Mouse (Mus musculus) embryonic facial prominence, embryonic 14.5 days (tissue): ENCODE results near the gene Gse1. TPM values are rescaled to one million over a fixed set of nuclear protein-coding genes. Genes with fewer than 3 reads are reported as not detected.
A peak's percentile ranks its signal among the peaks of the same experiment; 100 is the strongest.

Experiments used
- ATAC-seq: fragments of 200-750 bp; cut with Nextera tagmentation; 2 replicates; pipeline ENCODE4 v1.8.0; 2017; ENCODE audit warnings: low read depth, moderate number of reproducible peaks, moderate TSS enrichment
- DNase-seq: peaks from one replicate; pipeline ENCODE4 v3.0.0-alpha.2; 2015; ENCODE audit warnings: low spot score
- H3K27ac ChIP-seq: fragments of 300-500 bp; sonication (generic); replicated peaks from 2 replicates; pipeline ENCODE4 v1.5.1; 2014; ENCODE audit warnings: low read depth, mild to moderate bottlenecking, low read length, moderate library complexity
- H3K27me3 ChIP-seq: fragments of 300-500 bp; sonication (generic); replicated peaks from 2 replicates; pipeline ENCODE4 v1.6.1; 2014; ENCODE audit warnings: low read length; ENCODE audit not compliant: control insufficient read depth, insufficient read depth
- H3K36me3 ChIP-seq: fragments of 300-500 bp; sonication (generic); 2 replicates; pipeline ENCODE4 v1.6.1; 2014; ENCODE audit warnings: low read length, mixed read lengths; ENCODE audit not compliant: control insufficient read depth, insufficient read depth
- H3K4me1 ChIP-seq: fragments of 300-500 bp; sonication (generic); 2 replicates; pipeline ENCODE4 v1.6.1; 2014; ENCODE audit warnings: antibody characterized with exemption, low read length; ENCODE audit not compliant: control insufficient read depth, insufficient read depth
- H3K4me2 ChIP-seq: fragments of 300-500 bp; sonication (generic); 2 replicates; pipeline ENCODE4 v1.6.1; 2014; ENCODE audit warnings: low read depth, mild to moderate bottlenecking, low read length, moderate library complexity, mixed read lengths
- H3K4me3 ChIP-seq: fragments of 300-500 bp; sonication (generic); 2 replicates; pipeline ENCODE4 v1.5.1; 2014; ENCODE audit warnings: low read depth, mild to moderate bottlenecking, low read length
- H3K9ac ChIP-seq: fragments of 300-500 bp; sonication (generic); 2 replicates; pipeline ENCODE4 v1.6.1; 2014; ENCODE audit warnings: low read depth, mild to moderate bottlenecking, low read length, moderate library complexity, mixed read lengths
- H3K9me3 ChIP-seq: fragments of 300-500 bp; sonication (generic); 2 replicates; pipeline ENCODE4 v1.6.1; 2016; ENCODE audit warnings: low read length; ENCODE audit not compliant: control insufficient read depth
- WGBS: fragments of 180-500 bp; shearing (Covaris S2); extraction: QIAGEN DNeasy Blood & Tissue Kit; methylation state at CpG from one replicate; pipeline ENCODE4 v1.1.7; 2014; 5-methylcytosine and 5-hydroxymethylcytosine counted together
- polyA plus RNA-seq: library from polyadenylated mRNA; unstranded; fragments of >200 nt; fragmentation: Nextera tagmentation; extraction: Ambion mirVana; gene quantifications from 2 replicates; pipeline ENCODE4 v1.2.1, GENCODE M21; 2014

Gse1 gene
- polyA plus RNA-seq, 1 experiment from 2014 or later = 8.7 TPM

DNA sequence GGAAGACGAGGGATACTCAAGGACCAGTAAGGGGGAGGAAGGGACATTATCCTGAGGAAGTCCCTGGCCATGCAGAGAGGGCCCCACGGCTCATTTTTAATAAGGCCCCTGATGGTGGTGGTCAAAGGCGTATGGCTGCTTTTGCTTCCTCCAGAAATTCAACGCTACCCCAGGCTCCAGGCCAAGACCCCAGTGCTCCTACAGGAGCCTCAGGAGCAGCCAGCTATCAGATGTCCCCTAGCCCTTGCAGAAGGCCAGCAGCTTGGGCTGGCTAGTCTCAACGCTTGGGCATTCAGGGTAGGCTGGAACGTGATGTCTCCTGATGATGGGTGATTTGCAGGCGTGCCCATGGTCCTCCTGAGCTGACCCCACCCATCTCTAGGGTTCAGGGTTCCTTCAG, 204.2 kb downstream of the Gse1 start:
- peaks cover 20% of the 10 kb centered on the region for H3K4me1 ChIP-seq
- H3K27me3 ChIP-seq = no peaks in the 10 kb centered on the region
- H3K9ac ChIP-seq = no peak overlapping the region
- no peak overlapping the region for H3K27ac ChIP-seq
- no peaks in the 10 kb centered on the region for H3K36me3 ChIP-seq
- no peak overlapping the region for H3K4me2 ChIP-seq
- DNase-seq = no peak
- ATAC-seq = no peak
- H3K9me3 ChIP-seq = peaks cover 5% of the 10 kb centered on the region; the same call in 1 of the 2 replicates
- H3K4me3 ChIP-seq = no peak overlapping the region
- WGBS = 75% methylated on average over 7 of the region's 7 CpGs

DNA sequence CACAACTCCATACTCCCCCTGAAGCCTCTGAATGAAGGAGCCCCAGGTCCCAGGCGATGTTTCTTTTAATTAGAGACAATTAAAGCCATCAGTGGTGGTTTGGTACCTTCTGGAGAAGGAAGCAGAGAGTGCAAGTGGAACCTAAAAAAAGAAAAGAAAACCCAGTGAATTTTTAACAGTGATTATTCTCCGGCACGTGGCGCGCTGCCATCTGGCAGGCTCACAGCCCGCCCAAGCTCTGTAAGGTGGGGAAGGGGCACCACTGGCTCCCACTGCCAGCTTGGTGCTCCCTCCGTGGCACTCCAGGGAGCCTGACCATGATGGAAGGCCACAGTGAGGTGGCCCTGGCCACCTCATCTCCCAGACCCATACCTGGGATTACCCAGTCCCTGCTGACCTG, 204.9 kb downstream of the Gse1 start:
- H3K9me3 ChIP-seq = peaks cover 5% of the 10 kb centered on the region; the same call in 1 of the 2 replicates
- no peak overlapping the region for H3K27ac ChIP-seq
- H3K4me1 ChIP-seq = peaks cover 17% of the 10 kb centered on the region
- H3K9ac ChIP-seq = no peak overlapping the region
- no peaks in the 10 kb centered on the region for H3K36me3 ChIP-seq
- H3K4me2 ChIP-seq = no peak overlapping the region
- DNase-seq (no peak), ATAC-seq (no peak)
- WGBS = 86% methylated on average over 5 of the region's 7 CpGs
- no peak overlapping the region for H3K4me3 ChIP-seq
- H3K27me3 ChIP-seq = no peaks in the 10 kb centered on the region

DNA sequence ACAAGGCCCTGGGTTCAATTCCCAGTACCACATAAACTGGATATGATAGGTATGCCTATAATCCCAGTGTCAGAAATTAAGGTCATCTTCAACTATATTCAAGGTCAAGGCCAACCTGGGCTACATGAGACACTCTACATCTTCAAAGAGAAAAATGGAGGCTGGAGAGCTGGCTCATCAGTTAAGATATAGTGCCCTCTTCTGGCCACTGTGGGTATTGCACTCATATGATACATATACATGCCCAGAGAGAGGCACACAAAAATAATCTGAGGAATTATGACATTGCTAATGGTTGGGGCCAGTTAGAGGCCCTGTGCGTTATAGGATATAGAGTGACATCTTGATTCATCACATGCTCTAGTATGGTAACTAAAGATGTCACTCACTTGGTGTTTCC, 205.5 kb downstream of the Gse1 start:
- Histone ChIP-seq H3K36me3 (no peaks in the 10 kb centered on the region), H3K9ac (no peak overlapping the region), H3K4me1 (peaks cover 19% of the 10 kb centered on the region), H3K4me2 (no peak overlapping the region), H3K4me3 (no peak overlapping the region), H3K27me3 (no peaks in the 10 kb centered on the region), H3K27ac (no peak overlapping the region), H3K9me3 (peaks cover 5% of the 10 kb centered on the region; the same call in 1 of the 2 replicates)
- 91% methylated on average over 1 of the region's 1 CpGs for WGBS
- DNase-seq (no peak), ATAC-seq (no peak)

DNA sequence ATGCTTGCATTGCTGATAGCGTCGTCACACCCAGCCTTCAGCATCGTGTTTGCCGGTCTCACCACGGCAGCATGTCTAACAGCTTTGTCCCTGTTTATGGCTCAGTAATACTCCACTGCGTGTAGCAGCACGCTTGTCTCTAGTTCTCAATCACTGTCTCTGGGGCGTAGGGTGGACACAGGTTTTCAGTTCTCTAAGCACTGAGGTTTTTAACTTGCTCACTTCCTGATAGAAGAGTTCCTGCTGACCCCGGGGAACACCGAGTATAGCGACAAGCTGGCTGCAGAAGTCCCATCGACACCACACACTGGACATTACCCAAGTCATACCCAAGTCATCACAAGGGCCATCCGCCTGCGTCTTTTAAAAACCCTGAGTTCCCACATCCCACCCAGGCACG, 207.5 kb downstream of the Gse1 start:
- H3K4me2 ChIP-seq = no peak overlapping the region
- ATAC-seq (no peak), DNase-seq (no peak)
- H3K4me1 ChIP-seq = peaks cover 26% of the 10 kb centered on the region
- 95% methylated on average over 15 of the region's 15 CpGs for WGBS
- H3K36me3 ChIP-seq = no peaks in the 10 kb centered on the region
- H3K9me3 ChIP-seq = peaks cover 5% of the 10 kb centered on the region; the same call in 1 of the 2 replicates
- no peak overlapping the region for H3K4me3 ChIP-seq
- H3K27me3 ChIP-seq = no peaks in the 10 kb centered on the region
- no peak overlapping the region for H3K27ac ChIP-seq
- no peak overlapping the region for H3K9ac ChIP-seq

DNA sequence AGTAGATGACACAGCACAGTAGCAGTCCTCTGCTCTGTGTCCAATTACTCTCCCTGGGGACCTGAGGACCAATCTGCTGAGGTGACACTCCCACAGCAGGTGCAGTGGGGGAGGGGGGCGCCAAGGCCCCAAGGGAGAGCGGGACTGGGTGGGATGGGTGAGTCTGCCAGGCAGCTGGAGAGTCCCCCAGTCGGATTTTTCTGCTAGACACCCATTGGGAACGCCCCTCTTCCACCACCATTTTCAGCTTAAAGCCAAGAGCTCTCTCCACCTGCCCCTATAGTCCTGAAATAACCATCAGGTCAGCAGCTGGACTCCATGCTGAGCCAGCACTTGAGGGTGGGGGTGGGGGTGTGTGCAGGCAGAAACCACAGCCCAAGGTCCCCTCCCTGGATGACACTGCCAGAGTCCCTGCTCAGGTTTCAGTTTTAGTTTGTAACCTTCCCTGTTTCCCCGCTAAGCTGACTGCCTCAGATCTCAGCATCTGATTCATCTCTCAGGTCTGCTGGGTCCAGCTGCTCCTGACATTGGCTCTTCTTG, 208.3 kb downstream of the Gse1 start:
- H3K9me3 ChIP-seq = peaks cover 5% of the 10 kb centered on the region; the same call in 1 of the 2 replicates
- no peaks in the 10 kb centered on the region for H3K27me3 ChIP-seq
- no peak overlapping the region for H3K9ac ChIP-seq
- peaks cover 29% of the 10 kb centered on the region for H3K4me1 ChIP-seq
- 54% methylated on average over 5 of the region's 5 CpGs for WGBS
- no peak overlapping the region for H3K27ac ChIP-seq
- H3K4me3 ChIP-seq = no peak overlapping the region
- H3K4me2 ChIP-seq = no peak overlapping the region; the same call in 1 of the 2 replicates
- no peaks in the 10 kb centered on the region for H3K36me3 ChIP-seq
- DNase-seq (peak; percentile 59), ATAC-seq (peak; percentile 38; the same call in 1 of the 2 replicates)

DNA sequence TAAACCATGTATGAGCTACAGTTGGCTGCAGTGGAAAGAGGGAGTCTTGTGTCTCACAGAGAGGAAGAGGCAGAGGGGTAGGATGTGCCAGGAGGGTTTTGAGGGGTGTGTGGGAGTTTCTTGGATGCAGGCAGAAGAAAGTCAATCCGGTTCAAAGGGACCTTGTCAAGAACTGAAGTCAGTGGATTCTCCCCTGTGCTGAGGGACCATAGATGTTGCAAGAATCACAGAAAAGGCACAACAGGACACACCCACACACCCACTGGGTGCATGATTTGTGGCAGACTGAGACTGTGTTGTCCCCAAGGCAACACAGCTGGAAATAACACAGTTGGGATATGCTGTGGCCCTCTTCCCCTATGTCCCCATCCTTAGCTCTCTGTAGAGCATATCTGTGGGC, 209.0 kb downstream of the Gse1 start:
- H3K4me2 ChIP-seq = no peak overlapping the region
- no peaks in the 10 kb centered on the region for H3K27me3 ChIP-seq
- H3K36me3 ChIP-seq = no peaks in the 10 kb centered on the region
- H3K4me1 ChIP-seq = peaks cover 29% of the 10 kb centered on the region
- no peak overlapping the region; the same call in 1 of the 2 replicates for H3K27ac ChIP-seq
- WGBS = 65% methylated on average over 1 of the region's 1 CpGs
- H3K9ac ChIP-seq = no peak overlapping the region
- peaks cover 5% of the 10 kb centered on the region; the same call in 1 of the 2 replicates for H3K9me3 ChIP-seq
- H3K4me3 ChIP-seq = no peak overlapping the region
- ATAC-seq = no peak
- no peak for DNase-seq

DNA sequence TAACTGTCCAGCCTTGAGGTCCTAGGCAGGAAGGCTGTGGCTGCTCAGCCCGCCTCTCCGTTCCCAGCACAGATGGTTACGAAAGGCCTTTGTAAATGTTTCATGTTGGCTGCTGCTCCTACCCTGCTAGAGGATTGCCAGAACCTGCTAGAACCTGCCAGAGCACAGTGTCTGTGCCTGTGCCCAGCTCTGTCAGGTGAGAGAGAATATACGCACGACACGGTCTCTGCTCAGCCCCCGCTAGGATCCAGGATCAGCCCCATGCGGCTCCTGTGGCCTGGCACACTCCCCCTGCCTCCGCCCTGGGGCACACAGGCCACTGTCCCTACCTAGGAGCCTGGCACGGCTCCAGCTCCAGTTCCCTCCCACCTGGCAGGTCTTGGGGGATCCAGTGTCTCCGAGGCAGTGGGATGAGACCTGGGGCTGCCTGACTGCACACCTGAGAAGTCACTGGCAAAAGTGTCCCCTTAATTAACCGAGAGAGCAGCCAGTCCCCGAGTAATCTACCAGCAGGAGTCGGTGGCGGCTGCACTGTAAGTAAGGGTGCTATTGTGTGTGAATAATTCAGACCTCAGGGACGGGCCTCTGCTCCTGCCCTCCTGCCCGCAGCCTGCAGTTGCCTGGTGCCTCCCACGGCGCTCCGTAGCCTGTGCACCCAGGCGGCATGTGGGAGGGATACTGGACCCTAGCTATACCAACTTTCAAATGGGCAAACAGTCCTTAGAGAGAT, 209.6 kb downstream of the Gse1 start:
- peak; percentile 47 for ATAC-seq
- H3K36me3 ChIP-seq = no peaks in the 10 kb centered on the region
- no peak overlapping the region for H3K9ac ChIP-seq
- DNase-seq = peak; percentile 63
- no peak overlapping the region for H3K4me3 ChIP-seq
- H3K4me1 ChIP-seq = peaks cover 29% of the 10 kb centered on the region
- no peak overlapping the region; the same call in 1 of the 2 replicates for H3K27ac ChIP-seq
- H3K9me3 ChIP-seq = peaks cover 5% of the 10 kb centered on the region; the same call in 1 of the 2 replicates
- no peak overlapping the region for H3K4me2 ChIP-seq
- 65% methylated on average over 21 of the region's 21 CpGs for WGBS
- no peaks in the 10 kb centered on the region for H3K27me3 ChIP-seq

DNA sequence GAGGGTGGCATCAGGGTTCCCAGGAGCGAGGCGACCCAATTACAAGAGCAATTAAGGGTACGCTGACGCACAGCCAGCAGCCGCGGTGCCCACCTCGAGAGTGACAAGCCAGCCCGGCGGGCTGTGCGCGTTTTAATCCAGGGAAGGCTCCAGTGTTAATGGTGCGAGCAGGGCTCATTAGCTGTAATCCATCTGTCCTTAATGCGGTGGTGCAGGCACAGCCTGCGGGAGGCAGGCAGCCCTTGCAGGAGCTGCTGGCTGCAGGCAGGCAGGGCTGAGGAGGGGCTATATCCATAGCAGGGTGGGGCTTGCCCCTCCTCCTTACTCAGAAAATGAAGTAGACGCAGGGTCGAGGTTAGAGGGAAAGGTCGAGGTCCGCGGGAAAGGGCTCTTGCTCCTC, 211.1 kb downstream of the Gse1 start:
- peaks cover 29% of the 10 kb centered on the region for H3K4me1 ChIP-seq
- ATAC-seq = peak; percentile 51
- WGBS = 15% methylated on average over 19 of the region's 19 CpGs
- H3K27me3 ChIP-seq = no peaks in the 10 kb centered on the region
- peak; percentile 76 for DNase-seq
- H3K4me2 ChIP-seq = no peak overlapping the region
- no peaks in the 10 kb centered on the region for H3K9me3 ChIP-seq
- no peak overlapping the region for H3K4me3 ChIP-seq
- H3K27ac ChIP-seq = no peak overlapping the region
- H3K9ac ChIP-seq = peak overlapping the region; percentile 5; the same call in 1 of the 2 replicates
- no peaks in the 10 kb centered on the region for H3K36me3 ChIP-seq
